Mouse (Mus musculus): ENCODE measurements around the gene Mus81.

DNA sequence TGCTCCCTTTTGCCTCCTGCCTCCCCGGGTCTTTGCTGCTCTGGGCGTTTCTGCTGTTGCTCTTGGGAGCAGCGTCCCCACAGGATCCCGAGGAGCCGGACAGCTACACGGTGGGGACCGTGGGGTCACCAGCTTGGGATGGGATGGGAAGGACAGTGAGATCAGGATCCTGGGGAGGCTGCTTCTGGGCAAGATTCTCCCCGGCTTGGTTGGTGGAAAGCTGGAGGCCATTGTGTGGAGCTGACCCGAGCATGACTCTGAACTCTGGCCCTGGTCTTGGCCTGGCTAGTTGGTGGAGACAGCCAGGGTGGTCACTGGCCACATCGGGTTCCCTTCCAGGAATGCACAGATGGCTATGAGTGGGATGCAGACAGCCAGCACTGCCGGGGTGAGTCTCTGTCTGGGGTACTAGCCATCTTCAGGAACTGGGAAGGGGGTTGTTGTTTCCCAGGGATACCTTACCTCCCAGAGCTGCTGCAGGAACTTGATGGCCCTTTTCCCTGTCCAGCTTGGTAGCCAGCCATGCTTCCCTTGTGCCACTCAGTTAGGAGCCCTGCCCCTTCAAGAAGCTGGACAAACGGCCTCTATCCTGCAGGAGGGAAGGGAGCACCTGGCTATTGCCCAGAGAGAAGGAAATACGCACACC is 13.0 kb downstream of the Mus81 start:
- no peak for TF ChIP-seq CTCF (IDR thresholded peaks at IDR 0.05; ENCODE audit: low read depth)
- no peak for TF ChIP-seq EP300 (optimal IDR thresholded peaks at IDR 0.05)
